8 mouse cellular contexts compared by ENCODE assay signal in genomic region chr15:27943486-27944195, GRCm38 (mm10).
DNase-seq lines count a peak whose midpoint lies in the region; ATAC-seq and TF ChIP-seq lines count a peak whose summit lies in the region.

No protein-coding gene starts in this region.

- H3K27ac ChIP-seq in limb, embryonic 11.5 days (replicated peaks; ENCODE audit: low read depth, low read length): no peak overlapping the region
- no peak overlapping the region for H3K27ac ChIP-seq in limb, embryonic 10.5 days
- peak overlapping the region; percentile 78 for H3K27ac ChIP-seq in heart, postnatal 0 days (ENCODE audit: low read depth)
- H3K27ac ChIP-seq in midbrain, embryonic 12.5 days (replicated peaks): peak overlapping the region; percentile 43; the same call in 1 of the 2 replicates

- no peak for DNase-seq in limb, embryonic 11.5 days (ENCODE audit: low spot score)
- no peak for DNase-seq in limb, embryonic 10.5 days (ENCODE audit: low spot score)
- peak; percentile 93 for DNase-seq in cerebellum, adult 9-10 months
- peak; percentile 83 for DNase-seq in heart, postnatal 0 days (ENCODE audit: low spot score)
- DNase-seq in thymus, postnatal 36 days: no peak
- no peak for DNase-seq in testis, postnatal 10 days (ENCODE audit: low spot score)

- no peaks in the 10 kb centered on the region for H3K27me3 ChIP-seq in limb, embryonic 11.5 days (ENCODE audit: control insufficient read depth, insufficient read depth, low read length)
- no peaks in the 10 kb centered on the region; the same call in 1 of the 2 replicates for H3K27me3 ChIP-seq in limb, embryonic 10.5 days (ENCODE audit: low read depth, poor library complexity, severe bottlenecking)
- H3K27me3 ChIP-seq in heart, postnatal 0 days (ENCODE audit: control insufficient read depth, insufficient read depth, low read length): no peaks in the 10 kb centered on the region
- peaks cover 33% of the 10 kb centered on the region for H3K27me3 ChIP-seq in midbrain, embryonic 12.5 days

- no peak for TF ChIP-seq EP300 in heart, postnatal 0 days (IDR thresholded peaks at IDR 0.05; ENCODE audit: low read depth)

- H3K4me1 ChIP-seq in limb, embryonic 11.5 days (ENCODE audit: control insufficient read depth, insufficient read depth, low read length): peaks cover 14% of the 10 kb centered on the region
- peaks cover 43% of the 10 kb centered on the region for H3K4me1 ChIP-seq in limb, embryonic 10.5 days
- H3K4me1 ChIP-seq in heart, postnatal 0 days (ENCODE audit: control insufficient read depth, insufficient read depth): peaks cover 47% of the 10 kb centered on the region
- peaks cover 60% of the 10 kb centered on the region for H3K4me1 ChIP-seq in midbrain, embryonic 12.5 days

- H3K36me3 ChIP-seq in limb, embryonic 11.5 days (ENCODE audit: control insufficient read depth, insufficient read depth, low read length): no peaks in the 10 kb centered on the region
- H3K36me3 ChIP-seq in limb, embryonic 10.5 days: no peaks in the 10 kb centered on the region
- no peaks in the 10 kb centered on the region for H3K36me3 ChIP-seq in heart, postnatal 0 days (replicated peaks; ENCODE audit: control insufficient read depth, insufficient read depth, low read length)
- no peaks in the 10 kb centered on the region for H3K36me3 ChIP-seq in midbrain, embryonic 12.5 days

- 68% methylated on average over 18 of the region's 18 CpGs for WGBS in limb, embryonic 11.5 days
- WGBS in limb, embryonic 10.5 days: 72% methylated on average over 18 of the region's 18 CpGs
- 39% methylated on average over 18 of the region's 18 CpGs for WGBS in heart, postnatal 0 days
- 39% methylated on average over 18 of the region's 18 CpGs for WGBS in midbrain, embryonic 12.5 days

- H3K9ac ChIP-seq in limb, embryonic 11.5 days (ENCODE audit: low read length): no peak overlapping the region
- H3K9ac ChIP-seq in heart, postnatal 0 days (replicated peaks; ENCODE audit: low read depth, low read length): no peak overlapping the region
- no peak overlapping the region for H3K9ac ChIP-seq in midbrain, embryonic 12.5 days (replicated peaks)

- no peak for TF ChIP-seq CTCF in heart, postnatal 0 days (IDR thresholded peaks at IDR 0.05; ENCODE audit: low read depth)

- H3K4me2 ChIP-seq in limb, embryonic 11.5 days (ENCODE audit: low read depth, severe bottlenecking): no peak overlapping the region
- H3K4me2 ChIP-seq in heart, postnatal 0 days (ENCODE audit: low read depth, low read length): peak overlapping the region; percentile 19; the same call in 1 of the 2 replicates
- peak overlapping the region; percentile 6; the same call in 1 of the 2 replicates for H3K4me2 ChIP-seq in midbrain, embryonic 12.5 days (replicated peaks)

- 0 out of 2 replicates have a peak, but pooled peaks have one; percentile 21 for ATAC-seq in limb, embryonic 11.5 days (ENCODE audit: insufficient number of reproducible peaks, low FRiP score, low TSS enrichment, low read depth)
- peak; percentile 88 for ATAC-seq in heart, postnatal 0 days (ENCODE audit: insufficient read depth, low read depth)
- peak; percentile 65 for ATAC-seq in midbrain, embryonic 12.5 days (ENCODE audit: low FRiP score, low read depth)
- no peak for ATAC-seq in monocyte, adult 5-6 weeks (replicated peaks; ENCODE audit: insufficient number of reproducible peaks, low FRiP score, low TSS enrichment, poor library complexity, severe bottlenecking)

- H3K9me3 ChIP-seq in limb, embryonic 11.5 days (ENCODE audit: control insufficient read depth, low read length): no peaks in the 10 kb centered on the region
- H3K9me3 ChIP-seq in limb, embryonic 10.5 days (replicated peaks): no peaks in the 10 kb centered on the region
- H3K9me3 ChIP-seq in heart, postnatal 0 days (replicated peaks; ENCODE audit: control insufficient read depth, low read length): no peaks in the 10 kb centered on the region
- no peaks in the 10 kb centered on the region for H3K9me3 ChIP-seq in midbrain, embryonic 12.5 days

- H3K4me3 ChIP-seq in limb, embryonic 11.5 days (ENCODE audit: low read depth, low read length): no peak overlapping the region
- H3K4me3 ChIP-seq in limb, embryonic 10.5 days: no peak overlapping the region
- no peak overlapping the region for H3K4me3 ChIP-seq in heart, postnatal 0 days (ENCODE audit: low read depth, low read length)
- no peak overlapping the region for H3K4me3 ChIP-seq in midbrain, embryonic 12.5 days

Comparison
In these comparisons a context has a peak if more than half of its experiments do, and no peak if none do; other contexts are left out.
1. DNase-seq: peak in cerebellum, adult 9-10 months (single experiment) and heart, postnatal 0 days (single experiment); none in limb, embryonic 11.5 days (single experiment), limb, embryonic 10.5 days (single experiment), thymus, postnatal 36 days (0 of 2) and testis, postnatal 10 days (single experiment).
2. H3K27ac ChIP-seq: peak in heart, postnatal 0 days (single experiment) and midbrain, embryonic 12.5 days (single experiment); none in limb, embryonic 11.5 days (single experiment) and limb, embryonic 10.5 days (single experiment).